Mouse (Mus musculus): ENCODE measurements at regions not wholly inside any gene's neighbourhood (a gene's known extent, or its start where the extent isn't known, plus 50 kb on each side); places are given as distances from the start of the nearest gene placed in this dataset.
A peak's percentile ranks its signal among the peaks of the same experiment; 100 is the strongest.

DNA sequence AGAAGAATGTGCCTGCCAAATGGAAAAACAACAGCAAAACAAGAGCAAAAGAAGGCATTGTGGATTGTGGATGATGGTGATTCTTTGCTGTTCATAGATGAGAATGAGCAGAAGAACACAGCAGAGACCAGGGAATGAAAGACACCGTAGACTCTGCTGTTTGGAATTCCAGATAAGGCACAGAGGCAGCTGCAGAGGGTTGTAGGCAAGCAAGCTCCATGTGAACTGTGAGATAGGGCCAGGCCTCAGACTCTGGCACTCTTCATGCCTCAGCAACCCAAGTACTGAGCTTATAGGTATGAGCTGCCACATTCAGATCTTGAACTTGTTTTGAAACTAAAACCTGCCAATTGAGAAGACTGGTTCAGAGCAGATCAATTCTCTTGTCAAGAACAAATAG, 223.3 kb upstream of the Veph1 start:
- no peak for DNase-seq (ENCODE audit: extremely low spot score in 1 of 2, low spot score in 1 of 2)

DNA sequence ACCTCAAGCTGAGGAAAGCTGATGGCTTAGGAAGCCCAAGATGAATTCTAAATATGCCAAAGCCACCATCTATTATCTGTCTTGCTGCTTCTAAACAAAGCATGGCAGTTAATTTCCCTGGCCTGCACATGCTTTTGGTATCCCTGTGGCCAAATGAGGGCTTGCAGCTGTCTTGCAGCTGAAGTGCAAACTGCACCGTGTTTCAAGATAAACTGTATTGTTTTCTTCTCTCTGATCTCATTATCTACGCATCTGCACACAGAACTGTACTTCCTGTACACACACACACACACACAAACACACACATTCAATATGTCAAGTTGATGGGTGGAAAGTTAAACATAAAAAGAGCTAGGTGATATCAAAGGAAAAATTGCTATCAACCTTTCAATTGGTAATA, 221.7 kb upstream of the Veph1 start:
- DNase-seq (ENCODE audit: extremely low spot score in 1 of 2, low spot score in 1 of 2) = no peak

DNA sequence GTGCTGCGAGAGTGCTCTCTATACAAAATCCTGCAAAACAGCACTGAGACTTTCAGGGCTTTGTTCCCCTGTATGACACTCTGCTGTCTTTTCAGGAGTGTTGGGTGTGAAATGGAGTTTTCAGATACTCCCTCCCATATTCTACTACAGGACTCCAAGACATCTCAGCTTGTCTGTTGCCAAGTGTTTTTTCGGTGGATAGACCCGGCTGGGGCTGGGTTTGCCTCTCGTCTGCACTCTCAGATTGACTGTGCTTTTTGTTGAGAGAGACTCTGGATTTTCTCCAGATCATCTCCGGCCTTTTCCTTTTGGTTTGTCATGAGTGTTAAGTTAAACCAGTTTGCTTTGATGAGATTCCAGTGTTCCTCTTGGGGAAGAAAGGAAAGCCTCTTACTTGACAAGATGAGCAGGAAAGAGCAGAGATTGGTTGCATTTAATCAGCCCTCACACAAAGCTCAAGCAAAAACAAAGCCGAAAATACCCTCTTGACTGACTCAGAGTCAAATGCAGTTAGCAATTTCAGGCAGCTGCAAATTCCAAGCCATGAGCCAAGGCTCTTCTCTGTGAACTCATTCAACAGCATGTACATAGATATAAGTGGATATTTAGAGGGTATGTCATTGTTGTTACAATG, 219.3 kb upstream of the Veph1 start:
- DNase-seq (ENCODE audit: extremely low spot score in 1 of 2, low spot score in 1 of 2) = no peak

DNA sequence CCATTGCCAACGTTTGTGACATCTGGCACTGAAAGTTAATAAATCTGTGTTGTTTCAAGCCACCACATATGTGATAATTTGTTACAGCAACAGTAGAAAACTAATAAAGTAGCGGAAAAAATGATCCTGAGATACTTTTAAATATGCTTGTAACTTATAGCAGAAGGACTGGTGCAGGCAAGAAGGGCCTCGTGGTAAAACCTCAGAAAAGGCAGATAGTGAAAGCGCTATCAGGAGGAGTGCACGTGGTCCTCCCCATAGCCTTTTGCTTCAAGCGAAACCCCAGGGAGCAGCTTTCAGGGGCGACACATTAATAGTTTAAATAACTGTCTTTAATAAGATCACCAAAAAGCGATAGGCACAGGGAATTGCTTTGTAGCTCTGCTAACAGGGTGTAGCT, 217.9 kb upstream of the Veph1 start:
- DNase-seq (ENCODE audit: extremely low spot score in 1 of 2, low spot score in 1 of 2) = no peak

DNA sequence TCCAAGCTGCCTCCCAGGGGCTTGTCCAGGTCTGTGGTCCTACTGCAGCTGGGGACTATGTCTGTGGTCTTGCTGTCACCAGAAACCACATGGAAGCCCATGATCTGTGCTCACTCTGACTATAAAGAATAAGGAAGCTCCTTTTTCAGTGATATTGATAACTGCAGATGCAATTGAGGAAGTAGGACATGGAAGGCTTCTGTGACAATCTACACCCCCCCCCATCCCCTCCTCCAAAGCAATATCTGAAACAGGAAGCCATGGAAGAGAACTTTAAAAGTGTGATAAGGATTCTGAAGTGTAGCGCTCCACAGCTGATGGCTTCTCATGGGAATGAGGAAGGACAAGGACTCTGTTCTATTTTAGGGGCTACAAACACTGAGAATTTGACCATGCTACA, 215.8 kb upstream of the Veph1 start:
- DNase-seq (ENCODE audit: extremely low spot score in 1 of 2, low spot score in 1 of 2) = no peak

DNA sequence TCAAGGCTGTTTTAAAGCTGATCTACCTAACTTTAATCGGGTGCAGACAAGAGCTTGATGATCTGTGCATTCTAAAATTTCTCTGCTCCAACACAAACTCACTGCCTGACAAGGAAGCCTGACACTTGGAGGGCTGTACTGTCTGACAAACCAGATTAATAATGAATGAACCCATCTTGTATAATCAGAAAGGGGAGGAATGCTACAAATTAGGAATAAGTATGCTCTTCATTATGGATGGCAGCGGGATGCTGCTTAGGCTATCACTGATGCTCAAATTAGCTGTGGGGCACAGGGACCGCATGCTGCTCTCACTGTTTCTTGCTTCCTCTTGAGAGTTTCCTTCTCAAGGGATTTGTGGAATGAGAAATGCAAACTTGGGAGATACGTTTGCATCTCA, 213.8 kb upstream of the Veph1 start:
- no peak for DNase-seq (ENCODE audit: extremely low spot score in 1 of 2, low spot score in 1 of 2)

DNA sequence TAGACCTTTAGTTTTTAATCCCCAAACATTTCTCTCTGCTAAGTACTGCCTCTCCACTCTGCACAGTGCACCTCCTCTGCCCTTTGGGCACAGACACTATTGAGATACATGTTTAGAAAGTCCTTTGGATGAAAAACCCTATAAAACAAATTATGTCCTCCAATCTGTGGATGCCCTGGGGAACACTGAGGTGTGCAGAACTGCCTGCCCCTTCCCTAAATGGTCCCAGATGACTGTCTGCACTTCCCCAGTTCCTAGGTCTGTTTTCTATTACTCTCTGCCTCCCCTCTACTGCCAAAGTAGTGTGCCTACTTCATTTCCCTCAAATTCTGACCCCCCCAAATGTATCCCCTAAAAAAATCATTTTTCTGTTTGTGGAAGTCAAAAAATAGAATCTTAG, 209.5 kb upstream of the Veph1 start:
- DNase-seq (ENCODE audit: extremely low spot score in 1 of 2, low spot score in 1 of 2) = no peak

DNA sequence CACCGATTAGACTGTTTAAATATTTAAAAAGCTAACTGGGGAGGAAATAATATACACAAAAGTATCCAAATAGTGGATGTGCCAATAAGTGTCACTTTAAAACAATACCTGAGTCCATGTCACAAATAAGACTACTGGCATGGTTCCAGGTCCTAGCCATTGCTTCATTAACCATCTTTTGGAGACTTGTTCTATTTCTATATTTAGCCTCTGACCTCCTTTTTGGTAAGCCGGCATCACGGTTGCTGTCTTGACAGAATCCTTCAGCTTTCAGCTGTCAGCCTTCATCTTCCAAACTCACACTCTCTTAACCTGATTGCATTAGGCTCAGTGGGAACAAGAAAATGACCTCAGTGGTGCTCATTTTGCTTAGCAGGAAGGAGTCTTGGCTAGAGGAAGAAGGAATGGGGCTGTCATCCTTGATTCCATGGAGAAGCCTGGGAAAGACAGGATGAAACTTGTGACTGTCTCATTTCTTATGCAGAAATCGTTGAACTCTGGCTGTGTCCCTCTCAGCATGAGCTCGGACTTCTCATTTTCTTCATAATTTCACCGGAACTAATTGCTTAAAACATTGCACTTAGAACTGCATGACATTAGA, 208.9 kb upstream of the Veph1 start:
- DNase-seq (ENCODE audit: extremely low spot score in 1 of 2, low spot score in 1 of 2) = no peak

DNA sequence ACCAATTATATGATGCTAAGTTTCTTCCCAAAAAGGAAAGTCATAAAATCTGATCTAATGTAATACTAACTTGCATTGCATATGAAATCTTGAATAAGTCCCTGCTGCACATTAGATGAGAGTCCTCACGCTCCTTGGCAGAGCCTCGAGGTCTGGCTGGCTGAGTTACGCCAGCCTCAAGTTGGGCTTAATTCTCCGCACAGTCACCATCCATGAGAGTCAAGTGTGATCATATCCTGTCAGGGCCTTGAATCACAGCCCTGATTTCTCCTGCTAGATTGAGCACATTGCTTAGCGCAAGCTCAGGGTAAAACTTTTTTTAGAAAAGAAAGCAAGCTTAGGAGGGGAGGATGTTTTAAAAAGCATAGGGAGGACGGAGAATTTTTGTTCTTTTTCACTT, 208.1 kb upstream of the Veph1 start:
- no peak for DNase-seq (ENCODE audit: extremely low spot score in 1 of 2, low spot score in 1 of 2)

DNA sequence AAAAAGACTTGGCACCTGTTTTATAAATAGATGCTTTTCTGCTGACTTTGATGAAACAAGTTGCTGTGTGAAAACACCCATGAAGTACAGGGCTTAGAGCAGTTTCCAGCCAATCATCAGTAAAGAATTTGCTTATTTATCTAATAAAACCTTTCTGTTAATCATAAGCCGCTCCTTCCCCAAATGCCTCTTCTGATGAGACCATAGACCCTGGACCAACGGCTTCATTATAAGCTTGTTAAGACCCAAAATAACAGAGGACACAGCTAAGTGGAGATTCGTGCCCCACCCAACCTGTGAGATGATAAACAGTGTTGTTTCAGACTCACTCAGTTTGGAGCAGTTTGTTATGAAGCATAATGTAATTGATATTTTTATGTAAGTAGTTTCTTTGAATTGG, 207.0 kb upstream of the Veph1 start:
- DNase-seq (ENCODE audit: extremely low spot score in 1 of 2, low spot score in 1 of 2) = no peak

DNA sequence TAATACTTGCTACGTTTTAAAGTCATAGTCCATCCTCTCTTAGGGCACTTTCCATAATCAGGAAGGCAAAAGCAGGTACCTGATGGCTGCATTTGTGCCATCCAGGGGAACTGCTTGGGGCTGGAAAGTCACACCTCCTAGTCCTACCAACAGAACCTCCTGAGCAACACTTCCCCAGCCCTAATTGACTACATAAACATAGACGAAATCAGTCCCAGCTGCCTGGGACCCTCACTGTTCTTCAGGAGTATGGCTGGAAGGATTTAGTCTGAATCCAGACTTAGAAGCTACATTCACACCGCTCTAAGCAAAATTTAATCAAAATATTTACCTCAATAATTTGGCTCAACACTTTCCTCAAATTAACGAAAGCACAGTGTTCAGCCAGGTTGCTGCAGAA, 205.2 kb upstream of the Veph1 start:
- no peak for DNase-seq (ENCODE audit: extremely low spot score in 1 of 2, low spot score in 1 of 2)

DNA sequence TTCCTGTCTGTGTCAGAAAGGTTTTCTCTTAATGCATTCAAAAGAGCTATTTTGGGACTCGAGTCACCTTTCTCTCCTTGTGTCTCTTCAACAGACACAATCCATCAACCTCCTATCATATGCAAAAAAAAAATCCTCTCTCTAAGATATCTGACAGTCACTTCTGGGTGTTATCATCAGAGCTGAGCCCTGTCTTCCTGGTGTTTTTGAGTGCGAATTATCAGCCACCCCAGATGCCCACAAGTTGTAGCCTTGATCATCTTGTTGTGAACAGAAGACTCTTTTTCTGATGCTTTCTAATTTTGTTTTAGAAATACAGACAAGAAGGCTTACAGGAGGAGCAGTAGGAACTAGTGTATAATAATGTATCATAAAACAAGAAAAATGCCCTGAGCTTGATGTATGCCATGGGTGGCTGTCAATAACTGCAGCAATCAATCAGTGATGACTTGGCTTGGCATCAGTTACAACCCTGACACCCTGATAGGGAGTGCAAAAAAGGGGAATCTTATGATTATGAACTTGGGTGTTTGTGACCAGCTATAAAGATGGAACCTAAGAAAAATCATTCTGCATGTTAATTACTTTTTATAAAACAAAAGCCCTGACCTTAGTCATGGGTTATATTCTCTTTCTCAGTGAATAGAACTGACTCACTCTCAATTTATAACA, 197.9 kb upstream of the Veph1 start:
- DNase-seq (ENCODE audit: extremely low spot score in 1 of 2, low spot score in 1 of 2) = no peak

DNA sequence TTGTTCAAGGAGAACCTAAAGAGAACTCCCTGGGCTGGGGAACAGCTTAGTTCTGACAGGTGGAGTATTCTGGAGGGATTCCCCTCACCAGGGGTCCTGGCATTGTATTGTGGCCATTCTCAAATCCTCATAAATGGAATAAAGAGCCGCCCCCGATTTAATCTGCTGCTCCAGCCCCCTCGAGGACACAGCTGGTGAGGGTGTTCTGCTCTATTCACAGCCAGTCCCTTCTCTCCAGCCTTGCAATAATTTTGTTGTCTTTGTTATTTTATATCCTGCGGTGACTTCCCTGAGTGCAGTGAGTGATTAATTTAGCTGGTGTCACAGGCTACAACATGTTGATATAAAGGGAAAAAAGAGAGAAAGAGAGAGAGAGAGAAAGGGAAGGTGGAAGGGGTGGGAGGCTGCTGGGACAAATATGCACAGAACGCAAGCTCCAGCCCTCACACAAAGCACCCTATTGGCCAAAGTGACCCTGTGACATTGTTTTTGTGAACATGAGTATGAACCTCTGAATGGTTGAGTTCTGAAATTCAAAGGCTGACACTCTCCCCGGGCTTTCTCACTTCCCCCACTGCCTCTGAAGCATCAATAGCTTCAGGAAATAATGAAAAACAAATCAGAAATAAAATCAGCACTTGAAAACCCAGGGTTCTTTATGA, 194.2 kb upstream of the Veph1 start:
- no peak for DNase-seq (ENCODE audit: extremely low spot score in 1 of 2, low spot score in 1 of 2)

DNA sequence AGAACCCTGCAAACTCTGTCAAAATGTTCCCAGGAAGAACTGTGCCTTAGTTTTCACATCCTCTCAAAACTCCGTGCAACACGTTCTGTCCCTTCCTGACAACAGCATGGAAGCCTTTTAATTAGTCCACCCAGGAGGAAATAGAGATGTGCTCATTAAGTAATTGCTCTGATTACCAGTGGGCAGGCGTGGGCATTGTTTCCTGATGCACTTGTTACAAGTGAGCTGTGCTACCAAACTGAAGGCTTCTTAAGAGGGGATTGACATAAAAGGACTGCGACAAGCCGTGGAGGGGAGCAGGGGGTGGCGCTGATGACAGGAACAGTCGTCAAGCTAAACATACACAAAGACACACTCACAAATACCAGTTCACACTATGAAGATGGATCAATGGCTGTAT, 192.1 kb upstream of the Veph1 start:
- no peak for DNase-seq (ENCODE audit: extremely low spot score in 1 of 2, low spot score in 1 of 2)

DNA sequence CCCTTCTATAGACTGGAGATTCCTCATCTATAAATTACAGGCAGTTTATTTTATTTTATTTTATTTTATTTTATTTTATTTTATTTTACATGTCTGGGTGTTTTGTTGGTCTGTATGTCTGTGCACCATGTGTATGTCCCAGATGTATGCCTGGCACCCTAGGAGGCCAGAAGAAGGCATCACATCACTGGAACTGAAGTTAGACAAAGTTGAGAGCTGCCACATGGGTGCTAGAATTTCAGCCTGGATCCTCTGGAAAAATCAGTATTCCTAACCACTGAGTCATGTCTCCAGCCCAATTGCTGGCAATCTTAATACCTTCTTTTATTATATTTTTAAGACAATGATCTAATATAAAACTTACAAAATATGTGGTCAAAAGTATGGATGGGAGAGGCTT, 190.0 kb upstream of the Veph1 start:
- DNase-seq (ENCODE audit: extremely low spot score in 1 of 2, low spot score in 1 of 2) = no peak

DNA sequence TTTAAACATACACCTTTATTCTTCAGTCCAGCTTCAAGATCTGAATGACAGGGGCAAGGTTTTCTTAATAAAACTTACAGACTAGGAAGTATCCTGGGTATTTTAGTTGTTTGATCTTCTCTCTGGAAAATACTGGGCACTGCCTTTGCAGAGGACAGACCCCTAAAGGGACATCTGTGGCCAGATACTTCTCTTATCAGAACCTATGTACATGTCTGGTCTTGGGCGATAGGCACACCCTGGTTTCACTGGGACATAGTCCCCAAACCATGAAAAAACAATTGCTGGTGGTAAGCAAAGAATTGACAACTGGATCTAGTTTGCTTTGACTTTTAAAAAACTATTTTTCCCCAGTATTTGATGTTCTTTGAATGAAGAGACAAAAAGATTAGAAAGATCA, 189.5 kb upstream of the Veph1 start:
- no peak for DNase-seq (ENCODE audit: extremely low spot score in 1 of 2, low spot score in 1 of 2)

DNA sequence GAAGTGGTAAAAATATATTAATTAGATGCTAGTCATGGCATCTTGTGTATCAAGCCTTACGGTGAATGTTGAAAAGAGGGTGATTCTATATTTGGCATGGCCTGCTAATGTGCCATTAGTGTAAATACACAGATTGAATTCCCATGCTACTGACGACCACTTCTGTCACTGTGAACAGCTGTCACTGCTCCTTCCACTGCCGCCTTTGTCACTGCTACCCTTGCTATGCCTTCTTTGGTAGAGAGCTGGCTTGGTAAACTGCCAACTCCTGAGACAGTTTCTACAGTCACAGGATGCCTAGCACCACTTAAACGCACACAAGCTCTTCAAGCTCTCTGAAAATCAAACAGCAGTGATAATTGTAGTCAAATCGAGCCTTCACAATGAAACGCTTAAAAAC, 184.1 kb upstream of the Veph1 start:
- DNase-seq (ENCODE audit: extremely low spot score in 1 of 2, low spot score in 1 of 2) = no peak

DNA sequence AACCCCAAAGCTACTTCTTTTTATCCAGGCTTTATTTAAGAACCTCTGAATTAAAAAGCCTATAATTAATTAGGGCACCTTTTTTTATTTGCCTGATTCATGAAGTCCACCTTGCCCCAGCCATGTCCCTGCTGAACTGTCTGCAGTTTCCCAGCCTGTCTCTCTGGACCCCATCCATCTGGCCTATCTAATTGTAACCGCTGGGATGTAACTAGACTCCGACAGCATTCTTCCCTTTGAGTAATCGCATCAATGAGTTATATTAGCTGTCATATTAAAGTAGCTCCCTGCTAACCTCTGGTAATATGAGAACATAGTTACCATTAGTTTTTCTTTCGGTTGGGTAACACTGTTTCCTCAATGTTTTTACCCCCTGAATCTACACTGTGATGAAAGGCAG, 182.6 kb upstream of the Veph1 start:
- DNase-seq (ENCODE audit: extremely low spot score in 1 of 2, low spot score in 1 of 2) = no peak

DNA sequence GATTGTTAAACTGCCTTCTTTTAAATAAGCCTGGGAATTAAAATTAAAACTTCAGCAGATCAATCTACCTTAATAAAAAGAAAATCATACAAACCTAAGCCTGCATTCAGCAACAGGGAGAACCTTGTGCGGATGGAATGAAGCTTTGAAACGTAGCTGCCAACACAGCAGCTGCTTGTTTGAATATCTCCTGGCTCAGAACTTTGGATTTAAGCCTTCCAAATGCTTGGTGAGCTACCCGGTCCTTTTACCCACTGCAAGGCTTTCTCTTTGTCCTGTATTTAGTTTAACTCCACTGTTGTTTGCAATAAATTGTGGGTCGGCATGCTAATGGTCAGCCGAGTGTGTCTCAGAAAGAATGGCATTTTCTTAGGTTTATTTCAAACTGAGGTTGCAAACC, 169.7 kb upstream of the Veph1 start:
- peak in 1 of 2 experiments; percentile 4 for DNase-seq (ENCODE audit: extremely low spot score in 1 of 2, low spot score in 1 of 2)

DNA sequence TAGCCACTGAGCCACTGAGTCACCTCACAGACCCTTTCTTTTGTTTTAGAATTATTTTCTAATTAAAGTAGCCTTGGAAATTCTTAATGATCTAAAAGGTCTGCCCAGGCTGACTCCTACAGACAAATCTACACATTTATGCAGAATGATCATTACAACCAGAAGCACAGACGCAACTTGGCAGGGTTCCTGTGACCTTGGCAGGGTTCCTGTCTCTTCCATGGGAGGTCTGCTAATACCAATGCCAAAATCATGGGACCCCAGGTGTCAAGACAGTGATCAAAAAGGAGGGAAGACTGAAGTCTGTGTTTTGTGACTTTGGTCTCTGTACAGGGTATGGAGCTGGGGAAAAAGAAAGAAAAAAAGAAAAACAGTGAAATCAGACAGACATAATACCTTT, 168.7 kb upstream of the Veph1 start:
- DNase-seq (ENCODE audit: extremely low spot score in 1 of 2, low spot score in 1 of 2) = no peak

DNA sequence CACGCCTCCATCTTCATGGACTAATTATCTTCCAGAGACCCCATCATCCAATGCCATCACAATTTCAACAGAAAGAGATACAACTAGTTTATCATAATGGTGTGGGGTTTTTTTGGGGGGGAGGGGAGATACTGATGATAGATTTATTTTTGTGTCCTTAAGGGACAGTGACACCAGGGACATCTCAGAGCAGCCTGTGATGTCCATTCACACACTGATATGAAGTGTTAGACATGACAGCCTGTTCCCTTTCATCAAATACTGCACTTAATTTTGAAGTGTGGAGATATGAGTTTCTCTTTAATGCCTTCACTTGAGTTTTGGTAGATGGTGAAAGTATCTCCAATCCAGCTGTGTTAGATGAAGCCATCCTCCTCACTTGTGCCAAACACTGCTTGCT, 165.7 kb upstream of the Veph1 start:
- DNase-seq (ENCODE audit: extremely low spot score in 1 of 2, low spot score in 1 of 2) = no peak

Data from layer of hippocampus, postnatal 25 days (tissue).